Mouse (Mus musculus): ENCODE measurements around the gene Ankrd65. TPM values are rescaled to one million over a fixed set of nuclear protein-coding genes. Genes with fewer than 3 reads are reported as not detected.

Ankrd65 gene
- 0.10 TPM in 1 of 2 replicates, not detected in the other for polyA plus RNA-seq (2012; ENCODE audit: low replicate concordance)

DNA sequence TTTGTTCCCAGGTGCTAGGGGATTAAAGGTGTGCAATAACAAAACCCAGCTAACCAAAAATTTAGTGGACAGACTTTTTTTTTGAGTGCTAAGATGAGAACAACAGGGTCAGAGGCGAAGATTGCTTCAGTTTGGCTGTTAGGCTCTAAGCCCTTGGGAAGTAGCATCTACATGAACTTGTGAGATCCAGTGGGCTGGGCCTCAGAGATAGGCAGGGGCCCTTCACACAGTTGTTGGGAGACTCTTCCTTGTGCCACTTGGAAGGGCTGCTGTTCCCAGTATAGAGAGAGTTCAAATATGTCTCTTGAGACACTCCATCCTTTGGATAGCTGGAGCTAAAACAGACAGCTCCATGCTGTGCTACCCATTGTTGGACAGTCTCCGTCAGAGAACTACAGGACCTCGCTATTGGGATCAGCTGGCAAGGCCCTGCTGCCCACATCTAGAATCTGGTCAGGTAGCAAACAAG lies at the start of gene Ankrd65:
Gene Ankrd65, plus strand, starts transcription at position 419 of the 469 bp plus-strand sequence.

DNA sequence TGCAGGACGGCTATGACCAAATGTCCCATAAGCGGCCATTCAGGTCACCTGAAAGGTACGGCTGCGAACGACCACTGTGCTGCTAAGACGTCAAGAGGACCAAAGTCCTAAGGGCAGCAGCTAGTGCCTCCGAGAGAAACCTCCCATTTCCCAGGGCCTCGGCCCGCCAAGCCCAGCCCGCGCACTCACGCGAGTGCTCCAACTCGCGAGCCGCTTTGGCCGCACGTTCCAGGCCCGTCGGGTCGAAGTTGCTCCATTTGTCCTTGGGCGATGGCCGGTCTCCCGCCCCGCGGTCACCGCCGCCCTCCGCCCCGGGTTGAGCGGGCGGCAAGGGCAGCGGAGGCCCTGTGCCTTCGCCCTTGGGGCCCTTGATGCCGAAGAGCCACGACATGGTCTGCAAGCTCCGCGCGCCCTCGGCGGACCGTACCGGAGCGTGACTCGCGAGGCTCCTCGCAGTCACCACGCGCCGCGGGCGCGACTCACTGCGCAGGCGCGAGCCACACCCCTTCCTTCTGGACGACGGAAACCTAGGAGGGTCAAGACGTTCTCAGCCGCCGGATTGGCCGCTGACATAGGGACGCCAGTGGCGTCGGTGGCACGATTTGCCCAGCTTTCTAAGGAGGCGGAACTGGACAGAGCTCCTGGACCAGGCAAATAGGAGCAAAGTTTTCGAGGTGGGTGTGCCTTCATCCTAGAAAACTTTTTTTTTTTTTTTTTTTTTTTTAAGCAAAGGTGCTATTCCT lies 29.5 kb upstream of the Ankrd65 start, which contains the start of gene Atad3a:
Gene Atad3a, minus strand, starts transcription at position 481 of the 743 bp plus-strand sequence.

DNA sequence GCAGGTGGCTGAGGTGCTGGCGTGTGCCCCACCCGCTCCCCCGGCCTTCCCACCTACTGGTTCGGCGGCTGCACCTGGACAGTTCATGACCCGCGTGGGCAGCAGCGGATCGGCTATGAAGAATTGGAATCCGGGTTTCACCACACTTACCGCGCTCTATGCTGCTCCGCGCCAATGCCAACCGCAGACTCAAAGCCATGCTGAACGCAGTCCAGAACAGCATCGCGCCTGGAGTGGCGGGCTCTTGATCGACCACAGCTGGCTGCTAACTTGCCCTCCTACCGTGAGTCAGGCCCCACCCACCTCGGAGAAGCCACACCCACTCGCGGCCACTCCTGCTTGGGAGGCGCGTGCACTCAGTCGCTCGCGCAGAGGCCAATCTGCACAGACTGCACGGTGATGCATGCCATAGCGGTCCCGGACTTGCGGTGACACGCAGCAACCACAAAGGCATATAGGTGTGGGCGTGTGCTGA lies 15.9 kb upstream of the Ankrd65 start, which contains the start of gene Vwa1:
Gene Vwa1, minus strand, starts transcription at position 419 of the 475 bp plus-strand sequence.

DNA sequence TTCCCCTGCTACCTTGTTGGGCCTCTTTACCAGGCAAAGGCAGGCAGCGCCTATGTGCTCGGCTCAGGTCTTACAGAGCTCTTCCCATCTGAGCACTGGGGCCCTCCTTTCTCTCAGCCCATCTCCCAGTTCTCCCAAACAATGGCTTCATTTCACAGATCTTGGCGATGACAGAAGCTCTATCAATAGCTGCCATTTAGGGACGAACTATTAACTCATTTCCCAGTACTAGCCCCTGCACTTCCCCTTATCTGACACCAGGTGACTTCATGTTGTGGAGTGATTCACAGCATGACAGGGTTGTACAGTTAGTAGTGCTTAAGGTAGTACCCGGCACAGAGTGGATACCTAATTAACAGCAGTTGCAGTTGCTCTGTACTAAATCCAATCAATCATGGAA lies 4.4 kb upstream of the Ankrd65 start, which contains the start of gene Tmem88b:
Gene Tmem88b, minus strand, starts transcription at position 56 of the 400 bp plus-strand sequence.

DNA sequence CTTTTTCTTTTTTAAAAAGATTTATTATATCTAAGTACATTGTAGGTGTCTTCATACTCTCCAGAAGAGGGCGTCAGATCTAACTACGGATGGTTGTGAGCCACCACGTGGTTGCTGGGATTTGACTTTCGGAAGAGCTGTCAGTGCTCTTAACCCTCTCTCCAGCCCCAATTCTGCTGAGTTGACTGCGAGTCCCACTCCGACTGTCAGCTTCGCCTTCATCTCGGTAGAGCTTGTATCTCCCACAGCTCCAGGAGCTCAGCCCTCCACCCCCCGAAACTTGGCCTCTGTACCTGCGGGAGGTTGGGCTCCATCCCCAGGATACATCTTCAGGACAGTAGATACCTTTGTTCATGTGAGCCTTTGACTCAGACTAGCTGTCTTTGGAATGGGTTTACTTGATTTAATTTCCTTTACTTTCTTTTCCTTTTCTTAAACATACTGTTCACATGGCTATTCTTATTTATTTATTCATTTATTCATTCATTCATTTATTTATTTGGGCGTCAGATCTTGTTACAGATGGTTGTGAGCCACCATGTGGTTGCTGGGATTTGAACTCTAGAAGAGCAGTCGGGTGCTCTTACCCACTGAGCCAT lies 12.6 kb downstream of the Ankrd65 start, which contains the start of gene Mrpl20:
Gene Mrpl20, plus strand, starts transcription at position 138 of the 599 bp plus-strand sequence.

DNA sequence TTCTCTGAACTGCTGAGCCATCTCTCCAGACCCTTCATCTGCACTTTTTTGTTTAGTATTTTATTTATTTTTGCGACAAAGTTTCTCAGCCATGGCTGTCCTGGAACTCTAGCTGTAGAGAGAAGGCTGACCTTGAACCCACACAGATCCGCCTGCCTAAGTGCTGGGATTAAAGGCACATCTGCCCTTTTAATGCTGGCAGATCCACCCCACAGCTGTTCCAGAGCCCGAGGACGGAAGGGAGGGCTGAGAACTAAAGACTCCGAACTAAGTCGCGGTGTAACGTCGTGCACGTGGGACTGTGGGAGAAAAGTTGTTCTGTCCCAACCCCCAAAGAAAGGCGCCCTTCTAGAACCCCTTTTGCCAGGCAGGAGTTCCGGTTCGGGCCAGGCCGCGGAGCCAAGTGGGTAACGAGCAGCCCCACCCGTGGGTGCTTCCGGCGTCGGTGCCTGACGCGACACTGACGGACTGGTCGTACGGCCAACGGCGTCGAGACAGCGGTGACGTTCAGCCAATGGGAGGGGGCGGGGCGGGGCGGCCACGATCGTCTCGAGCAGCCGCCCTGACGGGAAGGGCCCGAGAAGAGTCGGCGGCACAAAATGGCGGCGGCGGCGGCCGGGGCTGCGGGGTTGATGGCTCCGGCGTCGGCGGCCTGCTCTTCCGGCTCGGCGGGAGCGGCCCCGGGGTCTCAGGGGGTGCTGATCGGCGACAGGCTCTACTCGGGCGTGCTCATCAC lies 21.9 kb downstream of the Ankrd65 start, which contains the start of gene Ccnl2:
Gene Ccnl2, plus strand, starts transcription at position 561 of the 736 bp plus-strand sequence.

DNA sequence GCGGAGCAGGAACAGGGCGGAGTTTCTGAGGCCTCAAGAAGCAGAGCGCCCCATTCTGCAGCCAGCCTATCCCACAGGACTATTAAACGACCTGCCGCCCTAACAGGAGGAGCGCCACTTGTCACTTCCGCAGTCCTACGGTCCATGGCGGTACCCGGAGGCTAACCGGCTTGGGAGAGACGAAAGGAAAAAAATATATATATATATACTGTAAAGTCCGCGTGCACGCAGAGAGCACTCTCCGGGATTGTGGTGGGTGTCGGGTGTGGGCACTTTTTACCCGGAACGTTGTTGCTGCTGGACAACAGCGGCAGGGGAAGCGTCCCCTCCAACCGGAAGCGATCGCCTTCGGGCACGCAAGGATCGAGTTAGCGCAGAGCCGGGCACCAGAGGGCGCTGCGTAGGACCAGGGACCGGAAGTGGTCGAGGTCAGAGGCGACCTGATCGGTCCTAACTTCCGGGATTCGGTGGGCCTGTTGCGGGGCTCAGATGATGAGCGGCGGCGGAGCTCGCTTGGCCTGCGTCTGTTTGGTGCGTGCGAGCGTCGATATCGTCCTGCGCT lies 41.0 kb downstream of the Ankrd65 start, which contains the start of gene Aurkaip1:
Gene Aurkaip1, plus strand, starts transcription at position 68 of the 562 bp plus-strand sequence.

DNA sequence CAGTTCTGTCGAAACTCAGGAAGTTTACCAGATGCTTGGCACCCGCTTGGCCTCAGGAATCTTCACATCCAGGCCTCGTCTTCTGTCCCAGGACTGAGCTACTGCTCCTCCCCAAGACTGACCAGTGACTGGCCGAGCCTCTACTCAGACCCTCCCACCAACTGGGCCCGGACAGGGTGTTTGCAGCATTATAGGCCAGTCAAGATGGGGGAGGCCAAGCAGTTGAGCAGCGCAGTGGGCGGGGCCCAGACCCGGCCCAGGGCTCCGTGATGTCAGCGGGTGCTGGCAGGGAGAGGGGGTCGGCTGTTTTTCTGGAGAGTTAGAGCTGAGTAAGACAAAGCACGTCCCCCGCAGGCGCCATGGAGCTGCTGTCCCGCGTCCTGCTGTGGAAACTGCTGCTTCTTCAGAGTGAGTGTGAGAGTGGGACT lies 49.3 kb downstream of the Ankrd65 start, which contains the start of gene Mxra8:
Gene Mxra8, plus strand, starts transcription at position 198 of the 428 bp plus-strand sequence.

DNA sequence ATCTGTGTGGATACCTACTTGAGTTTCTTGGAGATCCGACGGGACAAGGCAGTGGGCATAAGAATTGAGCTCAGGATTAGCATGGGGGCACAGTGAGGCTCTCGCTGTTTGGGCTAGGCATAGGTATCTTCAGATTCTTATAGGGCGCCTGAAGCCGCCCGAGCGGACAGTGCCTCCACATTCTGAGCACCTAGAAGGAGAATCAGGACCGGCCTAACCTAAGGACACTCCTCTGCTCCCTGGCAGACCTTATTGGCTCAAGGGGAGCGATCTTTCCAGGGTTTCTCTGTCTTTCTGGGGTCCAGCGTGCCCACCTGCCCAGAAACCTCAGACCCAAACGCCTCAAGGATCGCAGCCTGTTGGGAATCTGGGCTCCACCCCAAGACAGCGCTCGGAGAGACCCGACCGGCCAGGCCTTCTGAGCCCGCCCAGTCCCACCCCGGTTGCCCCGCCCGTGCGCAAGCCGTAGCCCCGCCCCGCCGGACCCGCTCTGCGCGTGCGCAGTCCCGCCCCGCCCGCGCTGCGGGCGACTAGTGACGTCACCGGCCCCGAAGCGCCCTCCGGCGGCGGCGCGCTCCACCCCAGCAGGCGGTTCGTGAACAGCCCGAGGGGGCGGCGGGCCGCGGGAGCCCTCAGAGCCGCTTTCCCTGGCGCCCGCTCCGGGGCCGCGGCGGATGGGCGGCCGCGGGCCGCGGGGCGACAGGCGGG lies 56.8 kb downstream of the Ankrd65 start, which contains the start of gene Dvl1:
Gene Dvl1, plus strand, starts transcription at position 532 of the 708 bp plus-strand sequence.

Other genes with a start within 250 kb of the Ankrd65 start
- gene Nadk, start 228.1 kb upstream of the Ankrd65 start, polyA plus RNA-seq (2012; ENCODE audit: low replicate concordance): 91.7 and 105 TPM in 2 replicates
- 2.0 and 2.4 TPM in 2 replicates for gene Slc35e2, start 189.0 kb upstream of the Ankrd65 start, polyA plus RNA-seq (2012; ENCODE audit: low replicate concordance)
- 86.9 and 98.8 TPM in 2 replicates for gene Cdk11b, start 165.6 kb upstream of the Ankrd65 start, polyA plus RNA-seq (2012; ENCODE audit: low replicate concordance)
- not detected in 2 replicates for gene Gm10563, start 145.0 kb upstream of the Ankrd65 start, polyA plus RNA-seq (2012; ENCODE audit: low replicate concordance)
- gene Mmp23, start 137.1 kb upstream of the Ankrd65 start, polyA plus RNA-seq (2012; ENCODE audit: low replicate concordance): 1.5 and 2.2 TPM in 2 replicates
- gene Mib2, start 121.2 kb upstream of the Ankrd65 start, polyA plus RNA-seq (2012; ENCODE audit: low replicate concordance): 38.8 and 73.8 TPM in 2 replicates
- gene Fndc10, start 96.1 kb upstream of the Ankrd65 start, polyA plus RNA-seq (2012; ENCODE audit: low replicate concordance): 9.1 and 13.0 TPM in 2 replicates
- 37.5 and 73.4 TPM in 2 replicates for gene Ssu72, start 85.6 kb upstream of the Ankrd65 start, polyA plus RNA-seq (2012; ENCODE audit: low replicate concordance)
- gene Tmem240, start 55.6 kb upstream of the Ankrd65 start, polyA plus RNA-seq (2012; ENCODE audit: low replicate concordance): 0.86 and 1.6 TPM in 2 replicates
- gene Atad3a, start 29.3 kb upstream of the Ankrd65 start, polyA plus RNA-seq (2012; ENCODE audit: low replicate concordance): 22.2 and 23.8 TPM in 2 replicates
- 0.28 and 1.3 TPM in 2 replicates for gene Vwa1, start 15.7 kb upstream of the Ankrd65 start, polyA plus RNA-seq (2012; ENCODE audit: low replicate concordance)
- gene Tmem88b, start 4.6 kb upstream of the Ankrd65 start, polyA plus RNA-seq (2012; ENCODE audit: low replicate concordance): 0.06 TPM in 1 of 2 replicates, not detected in the other
- 6.3 and 19.8 TPM in 2 replicates for gene Mrpl20, start 12.4 kb downstream of the Ankrd65 start, polyA plus RNA-seq (2012; ENCODE audit: low replicate concordance)
- gene Ccnl2, start 22.1 kb downstream of the Ankrd65 start, polyA plus RNA-seq (2012; ENCODE audit: low replicate concordance): 56.5 and 59.9 TPM in 2 replicates
- gene Aurkaip1, start 40.8 kb downstream of the Ankrd65 start, polyA plus RNA-seq (2012; ENCODE audit: low replicate concordance): 177 and 209 TPM in 2 replicates
- 2.6 and 5.3 TPM in 2 replicates for gene Mxra8, start 49.2 kb downstream of the Ankrd65 start, polyA plus RNA-seq (2012; ENCODE audit: low replicate concordance)
- gene Dvl1, start 57.0 kb downstream of the Ankrd65 start, polyA plus RNA-seq (2012; ENCODE audit: low replicate concordance): 89.3 and 201 TPM in 2 replicates
- gene Tas1r3, start 72.9 kb downstream of the Ankrd65 start, polyA plus RNA-seq (2012; ENCODE audit: low replicate concordance): 0.25 and 0.37 TPM in 2 replicates
- gene Cptp, start 79.0 kb downstream of the Ankrd65 start, polyA plus RNA-seq (2012; ENCODE audit: low replicate concordance): 1.6 and 4.5 TPM in 2 replicates
- 13.3 and 23.2 TPM in 2 replicates for gene Ints11, start 79.1 kb downstream of the Ankrd65 start, polyA plus RNA-seq (2012; ENCODE audit: low replicate concordance)
- gene Pusl1, start 101.3 kb downstream of the Ankrd65 start, polyA plus RNA-seq (2012; ENCODE audit: low replicate concordance): 79.0 and 302 TPM in 2 replicates
- gene Acap3, start 101.4 kb downstream of the Ankrd65 start, polyA plus RNA-seq (2012; ENCODE audit: low replicate concordance): 30.5 and 52.0 TPM in 2 replicates
- gene Ube2j2, start 153.4 kb downstream of the Ankrd65 start, polyA plus RNA-seq (2012; ENCODE audit: low replicate concordance): 43.7 and 73.5 TPM in 2 replicates
- gene C1qtnf12, start 171.9 kb downstream of the Ankrd65 start, polyA plus RNA-seq (2012; ENCODE audit: low replicate concordance): 28.3 and 36.5 TPM in 2 replicates
- gene B3galt6, start 202.2 kb downstream of the Ankrd65 start, polyA plus RNA-seq (2012; ENCODE audit: low replicate concordance): 2.3 and 3.4 TPM in 2 replicates
- gene Sdf4, start 202.4 kb downstream of the Ankrd65 start, polyA plus RNA-seq (2012; ENCODE audit: low replicate concordance): 64.0 and 98.8 TPM in 2 replicates
- 10.9 and 18.7 TPM in 2 replicates for gene Tnfrsf4, start 223.4 kb downstream of the Ankrd65 start, polyA plus RNA-seq (2012; ENCODE audit: low replicate concordance)
- gene Tnfrsf18, start 235.7 kb downstream of the Ankrd65 start, polyA plus RNA-seq (2012; ENCODE audit: low replicate concordance): 31.9 and 46.2 TPM in 2 replicates